Mouse (Mus musculus): ENCODE measurements around the gene Lrrc46.

DNA sequence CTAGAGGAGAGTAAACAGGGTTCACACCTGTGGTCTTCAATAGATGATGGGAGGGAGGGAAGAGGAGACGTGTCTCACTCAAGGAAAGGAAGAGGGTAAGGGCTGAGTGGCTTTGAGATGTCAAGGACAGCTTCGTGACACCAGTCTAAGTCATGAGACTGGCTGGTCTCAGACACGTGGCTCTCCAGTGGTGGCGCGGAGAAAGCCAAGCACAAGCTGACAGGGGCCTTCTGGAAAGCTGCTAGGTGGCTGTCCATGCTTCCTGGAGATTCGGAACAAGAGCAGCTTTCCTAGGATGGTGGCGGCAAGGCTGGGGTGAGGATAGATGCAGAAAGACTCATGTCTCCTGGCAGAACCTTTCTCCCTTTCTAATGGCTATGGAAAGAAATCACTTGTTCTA, 2.3 kb downstream of the Lrrc46 start:
- no peak for TF ChIP-seq CTCF (IDR thresholded peaks at IDR 0.05; ENCODE audit: control insufficient read depth, insufficient read depth, insufficient read length)
- no peak for TF ChIP-seq MYOD1 (IDR thresholded peaks at IDR 0.05; ENCODE audit: control insufficient read depth, insufficient read length, low read depth)

All from C2C12 (cell line).